Mouse (Mus musculus) heart, embryonic 14.5 days (tissue): ENCODE measurements around the gene Pou6f1. TPM values are rescaled to one million over a fixed set of nuclear protein-coding genes. Genes with fewer than 3 reads are reported as not detected.
"Not testable (repeated sequence)": the region's sequence is repeated elsewhere in the genome, so short reads cannot be mapped to it uniquely, and the experiment has no call there.

Experiments used
- ATAC-seq: fragments of 200-750 bp; cut with Nextera tagmentation; 2 replicates; pipeline ENCODE4 v1.8.0; 2017; ENCODE audit warnings: low read depth, moderate TSS enrichment; ENCODE audit not compliant: insufficient number of reproducible peaks, insufficient read depth, low FRiP score
- H3K27ac ChIP-seq, 2 experiments: fragments of 200-500 bp in 1 of 2; fragments of 300-500 bp in 1 of 2; sonication (generic) in 1 of 2; replicated peaks in 1 of 2; 2 replicates each; pipeline ENCODE4 v1.5.1; 2012 to 2014; ENCODE audit warnings: low read depth in 2 of 2, low read length in 2 of 2, control low read depth in 1 of 2, mild to moderate bottlenecking in 1 of 2, mixed read lengths in 1 of 2; ENCODE audit not compliant: control insufficient read depth in 1 of 2, insufficient read depth in 1 of 2
- H3K27me3 ChIP-seq: fragments of 300-500 bp; sonication (generic); 2 replicates; pipeline ENCODE4 v1.6.1; 2014; ENCODE audit warnings: mild to moderate bottlenecking, low read length, control low read depth; ENCODE audit not compliant: control insufficient read depth, insufficient read depth
- H3K36me3 ChIP-seq: fragments of 300-500 bp; sonication (generic); 2 replicates; pipeline ENCODE4 v1.6.1; 2014; ENCODE audit warnings: mild to moderate bottlenecking, control low read depth, low read length, mixed read lengths; ENCODE audit not compliant: control insufficient read depth, insufficient read depth
- H3K4me1 ChIP-seq, 2 experiments: fragments of 200-500 bp in 1 of 2; fragments of 300-500 bp in 1 of 2; sonication (generic) in 1 of 2; 2 replicates each; pipeline ENCODE4 v1.6.1; 2012 to 2014; ENCODE audit warnings: low read length in 2 of 2, control low read depth in 1 of 2, mixed read lengths in 1 of 2; ENCODE audit not compliant: control insufficient read depth in 2 of 2, insufficient read depth in 2 of 2
- H3K4me2 ChIP-seq: fragments of 300-500 bp; sonication (generic); 2 replicates; pipeline ENCODE4 v1.6.1; 2014; ENCODE audit warnings: mild to moderate bottlenecking, low read length
- H3K4me3 ChIP-seq, 2 experiments: fragments of 200-500 bp in 1 of 2; fragments of 300-500 bp in 1 of 2; sonication (generic) in 1 of 2; 2 replicates each; pipeline ENCODE4 v1.5.1; 2012 to 2014; ENCODE audit warnings: low read length in 2 of 2, mild to moderate bottlenecking in 2 of 2, control low read depth in 1 of 2, low read depth in 1 of 2, moderate library complexity in 1 of 2; ENCODE audit not compliant: control insufficient read depth in 1 of 2, insufficient read depth in 1 of 2
- H3K9ac ChIP-seq: fragments of 300-500 bp; sonication (generic); 2 replicates; pipeline ENCODE4 v1.6.1; 2014; ENCODE audit warnings: mild to moderate bottlenecking, low read length
- H3K9me3 ChIP-seq: fragments of 300-500 bp; sonication (generic); 2 replicates; pipeline ENCODE4 v1.6.1; 2016; ENCODE audit warnings: low read length, control low read depth; ENCODE audit not compliant: control insufficient read depth
- WGBS: fragments of 180-500 bp; shearing (Covaris S2); extraction: QIAGEN DNeasy Blood & Tissue Kit; methylation state at CpG from one replicate; pipeline ENCODE4 v1.1.7; 2014; 5-methylcytosine and 5-hydroxymethylcytosine counted together
- polyA plus RNA-seq: library from polyadenylated mRNA; unstranded; fragments of >200 nt; fragmentation: Nextera tagmentation; extraction: Ambion mirVana; gene quantifications from 2 replicates; pipeline ENCODE4 v1.2.1, GENCODE M21; 2014

Pou6f1 gene
- polyA plus RNA-seq, 1 experiment from 2014 or later: 7.1 TPM

DNA sequence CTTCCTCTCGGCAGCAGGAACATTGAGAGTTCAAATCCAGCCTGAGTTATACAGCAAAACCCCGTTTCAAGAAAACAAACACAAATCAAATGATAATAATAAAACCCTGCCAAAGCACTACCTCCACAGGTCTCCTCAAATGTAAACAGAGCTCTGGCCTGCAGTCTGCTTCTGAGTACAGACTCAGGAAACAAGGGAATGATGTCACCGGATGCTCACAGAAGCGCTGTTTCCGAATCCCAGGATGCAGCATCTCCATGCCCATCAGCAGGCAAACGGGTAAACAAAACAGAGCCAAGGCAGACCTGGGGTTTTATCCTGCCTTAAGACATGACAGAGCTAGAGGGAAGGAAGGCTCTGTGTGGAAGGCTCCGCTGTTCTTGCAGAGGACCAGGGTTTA, 29.0 kb upstream of the Pou6f1 start:
- no peak overlapping the region for H3K4me3 ChIP-seq
- no peak overlapping the region for H3K9ac ChIP-seq
- no peaks in the 10 kb centered on the region for H3K9me3 ChIP-seq
- H3K4me2 ChIP-seq: no peak overlapping the region
- 49% methylated on average over 7 of the region's 7 CpGs for WGBS
- 0 out of 4 replicates have a peak overlapping the region, but pooled peaks of 1 of the 2 experiments have one; percentile 28 for H3K27ac ChIP-seq
- ATAC-seq: no peak
- no peaks in the 10 kb centered on the region for H3K36me3 ChIP-seq
- peaks cover 10% of the 10 kb centered on the region in 2 experiments; a peak in 3 of 4 replicates for H3K4me1 ChIP-seq
- no peaks in the 10 kb centered on the region for H3K27me3 ChIP-seq

DNA sequence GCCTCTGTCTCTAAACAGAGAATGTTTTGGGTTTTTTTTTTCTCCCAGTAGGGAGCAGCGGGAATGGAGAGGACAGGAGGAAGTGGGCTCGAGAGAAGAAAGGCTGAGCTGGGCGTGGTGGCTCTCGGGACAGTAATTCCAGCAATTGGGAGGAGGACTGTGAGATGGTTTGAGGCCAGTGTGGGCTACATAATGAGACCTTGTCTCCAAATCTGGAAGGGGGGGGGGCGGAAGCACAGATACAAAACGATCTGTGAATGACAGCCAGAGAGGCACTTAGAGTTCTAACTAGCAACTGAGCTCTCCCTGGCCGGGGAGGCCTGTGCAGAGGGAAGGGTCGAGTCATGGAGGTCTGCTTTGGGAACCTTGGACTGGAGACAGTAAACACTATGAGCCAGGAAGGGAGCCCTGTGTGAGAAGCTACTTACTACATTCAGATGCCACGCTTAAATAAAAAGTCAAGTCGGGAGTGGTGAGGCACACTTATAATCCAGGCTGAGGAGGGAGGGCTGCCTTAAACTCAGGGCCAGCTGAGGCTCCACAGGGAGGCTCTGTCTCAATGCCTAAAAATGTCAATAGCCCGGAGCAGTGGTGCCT, 28.1 kb upstream of the Pou6f1 start:
- Histone ChIP-seq H3K36me3 (no peaks in the 10 kb centered on the region), H3K27me3 (no peaks in the 10 kb centered on the region), H3K27ac (peak overlapping the region; percentile 14 to 27; a peak in 2 of 4 replicates), H3K4me1 (peaks cover 10% of the 10 kb centered on the region in 2 experiments; a peak in 3 of 4 replicates), H3K9me3 (no peaks in the 10 kb centered on the region), H3K9ac (0 out of 2 replicates have a peak overlapping the region, but pooled peaks have one; percentile 23), H3K4me2 (no peak overlapping the region), H3K4me3 (no peak overlapping the region)
- ATAC-seq: no peak
- 7% methylated on average over 11 of the region's 11 CpGs for WGBS

DNA sequence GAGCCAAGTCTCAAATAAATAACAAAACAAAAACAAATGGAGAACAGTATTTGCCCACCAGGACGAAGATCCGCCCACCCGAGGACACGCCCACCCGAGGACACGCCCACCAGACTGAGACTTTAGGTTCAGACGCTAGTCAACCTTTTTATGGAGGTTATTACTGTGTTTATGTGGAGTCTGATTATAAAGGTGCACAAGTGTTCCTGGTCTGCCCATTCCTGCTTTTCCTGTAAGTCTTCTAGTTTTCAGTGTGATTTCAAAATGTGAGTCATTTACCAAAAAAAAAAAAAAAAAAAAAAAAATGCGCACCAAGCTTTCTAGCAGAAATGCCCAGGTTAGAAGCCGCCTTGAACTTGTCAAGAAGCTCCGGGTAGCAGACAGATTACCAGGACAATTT, 27.5 kb upstream of the Pou6f1 start:
- Histone ChIP-seq H3K9ac (no peak overlapping the region), H3K27me3 (no peaks in the 10 kb centered on the region), H3K27ac (peak overlapping the region; percentile 14 to 27; a peak in 2 of 4 replicates), H3K36me3 (no peaks in the 10 kb centered on the region), H3K4me2 (no peak overlapping the region), H3K9me3 (no peaks in the 10 kb centered on the region), H3K4me3 (no peak overlapping the region), H3K4me1 (peaks cover 7 to 10% of the 10 kb centered on the region in 2 experiments; a peak in 3 of 4 replicates)
- WGBS: 24% methylated on average over 10 of the region's 10 CpGs
- no peak for ATAC-seq

DNA sequence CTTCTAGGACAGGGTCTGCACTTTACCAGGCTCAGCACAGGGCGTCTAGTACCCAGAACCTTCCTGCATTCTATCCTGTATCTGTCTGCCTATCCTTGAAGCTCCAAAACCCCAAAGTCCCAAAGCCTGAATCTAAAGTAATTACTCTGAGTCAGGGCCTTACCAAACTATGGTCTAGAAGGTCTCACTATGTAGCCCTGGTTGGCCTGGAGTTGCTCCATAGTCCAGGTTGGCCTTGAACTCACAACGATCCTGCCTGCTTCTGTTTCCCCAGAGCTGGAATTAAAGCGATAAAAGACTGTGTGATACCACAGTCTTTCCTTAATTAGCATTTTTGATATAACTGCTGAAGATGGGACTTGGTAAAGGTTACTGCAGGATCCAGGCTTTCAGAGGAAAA, 24.7 kb upstream of the Pou6f1 start:
- 78% methylated on average over 3 of the region's 3 CpGs for WGBS
- ATAC-seq: no peak
- H3K9ac ChIP-seq: no peak overlapping the region

DNA sequence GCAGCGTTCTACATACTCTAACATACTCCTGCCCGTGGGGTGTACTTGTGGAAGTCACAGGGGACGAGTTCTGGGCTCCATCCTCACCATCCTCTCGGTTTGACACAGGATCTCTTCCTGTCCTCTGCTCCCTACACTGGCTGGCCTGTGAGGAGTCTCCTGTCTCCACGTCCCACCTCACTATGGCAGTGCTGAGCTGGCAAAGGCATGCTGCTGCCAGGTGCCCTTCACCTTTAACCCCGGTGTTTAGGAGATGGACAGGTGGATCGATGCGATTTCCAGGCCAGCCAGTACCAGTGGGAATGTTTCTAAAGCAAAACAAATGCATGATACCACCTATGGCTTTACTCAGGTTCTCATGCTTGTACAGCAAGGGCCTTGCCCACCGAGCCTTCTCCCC, 24.0 kb upstream of the Pou6f1 start:
- H3K4me1 ChIP-seq: peaks cover 9 to 10% of the 10 kb centered on the region in 2 experiments
- no peak overlapping the region for H3K9ac ChIP-seq
- no peak overlapping the region for H3K4me2 ChIP-seq
- no peak for ATAC-seq
- H3K4me3 ChIP-seq: no peak overlapping the region
- H3K9me3 ChIP-seq: no peaks in the 10 kb centered on the region
- no peak overlapping the region for H3K27ac ChIP-seq
- H3K36me3 ChIP-seq: peaks cover 28% of the 10 kb centered on the region
- WGBS: 86% methylated on average over 9 of the region's 9 CpGs
- H3K27me3 ChIP-seq: no peaks in the 10 kb centered on the region

More for the DNA sequence above, 24.7 kb upstream of the Pou6f1 start:
- Histone ChIP-seq H3K27ac (no peak overlapping the region), H3K36me3 (peaks cover 21% of the 10 kb centered on the region), H3K4me1 (peaks cover 9 to 10% of the 10 kb centered on the region in 2 experiments), H3K27me3 (no peaks in the 10 kb centered on the region), H3K4me2 (no peak overlapping the region), H3K9me3 (no peaks in the 10 kb centered on the region), H3K4me3 (no peak overlapping the region)

DNA sequence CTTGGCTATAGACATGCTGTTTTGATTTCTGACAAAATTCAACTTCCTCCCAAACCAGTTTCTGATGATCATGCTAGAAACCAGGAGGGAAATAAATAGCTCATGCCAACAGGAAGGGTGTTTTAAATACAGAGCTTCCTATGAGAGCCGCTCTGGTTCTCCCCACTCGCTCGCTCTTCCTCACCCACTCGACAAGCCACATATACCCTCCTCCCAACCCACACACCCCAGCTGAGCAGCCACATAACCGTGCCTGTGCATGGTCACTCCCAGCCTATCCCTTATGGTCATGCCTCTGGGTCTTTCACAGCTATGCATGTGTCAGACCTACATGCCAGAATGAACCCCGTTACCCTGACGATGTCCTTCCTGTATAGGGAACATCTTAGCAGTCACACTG, 22.4 kb upstream of the Pou6f1 start:
- no peak overlapping the region for H3K27ac ChIP-seq
- no peaks in the 10 kb centered on the region for H3K27me3 ChIP-seq
- H3K9me3 ChIP-seq: no peaks in the 10 kb centered on the region

DNA sequence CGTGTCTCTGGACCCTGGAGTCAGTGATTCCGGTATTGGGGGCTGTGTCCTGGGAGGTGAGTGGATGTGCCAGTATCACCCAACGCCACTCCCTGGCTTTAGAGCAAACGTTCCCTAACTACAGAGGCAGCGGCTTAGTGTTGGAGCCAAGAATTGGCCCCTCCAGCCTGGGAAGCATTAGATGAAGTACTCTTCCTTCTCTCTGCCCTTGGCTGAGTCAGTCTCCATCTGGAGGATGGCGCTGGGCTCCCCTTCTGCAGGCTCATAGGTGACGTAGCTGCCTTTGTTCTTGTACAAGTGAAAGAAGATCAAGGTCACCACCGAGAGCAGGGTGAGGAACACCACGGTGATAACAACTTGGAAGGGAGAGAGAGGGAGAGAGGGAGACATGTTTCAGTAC, 21.9 kb upstream of the Pou6f1 start:
- not testable (repeated sequence) for H3K27ac ChIP-seq, H3K27me3 ChIP-seq, H3K4me2 ChIP-seq, H3K4me3 ChIP-seq, H3K4me1 ChIP-seq, H3K9me3 ChIP-seq, ATAC-seq, H3K9ac ChIP-seq
- 42% methylated on average over 9 of the region's 9 CpGs for whole genome bisulfite sequencing
- peaks cover 46% of the 10 kb centered on the region for H3K36me3 ChIP-seq

More for the DNA sequence above, 22.4 kb upstream of the Pou6f1 start:
- peaks cover 0 to 2% of the 10 kb centered on the region in 2 experiments; a peak in 2 of 4 replicates for H3K4me1 ChIP-seq
- no peak overlapping the region for H3K4me2 ChIP-seq
- H3K9ac ChIP-seq: no peak overlapping the region
- peak; percentile 31; the same call in 1 of the 2 replicates for ATAC-seq
- 75% methylated on average over 7 of the region's 7 CpGs for WGBS
- H3K4me3 ChIP-seq: no peak overlapping the region
- H3K36me3 ChIP-seq: peaks cover 44% of the 10 kb centered on the region

DNA sequence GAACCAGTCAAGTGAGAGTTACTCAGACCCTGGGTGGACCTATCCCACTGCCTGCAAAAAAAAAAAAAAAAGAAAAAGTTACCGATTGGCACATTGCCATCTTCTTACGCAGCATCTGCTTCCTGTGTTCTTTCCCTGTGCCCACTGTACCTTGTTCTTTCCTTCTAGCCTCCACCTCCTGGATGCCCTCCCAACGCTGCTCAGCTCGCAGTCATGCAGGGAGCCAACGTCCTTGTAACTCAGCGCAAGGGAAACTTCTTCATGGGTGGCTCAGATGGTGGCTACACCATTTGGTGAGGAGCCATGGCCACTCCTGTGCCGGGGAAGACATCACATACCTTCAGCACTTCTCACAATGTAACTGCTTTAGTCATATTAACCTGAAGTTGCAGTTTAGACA, 19.4 kb upstream of the Pou6f1 start:
- H3K36me3 ChIP-seq: peaks cover 46% of the 10 kb centered on the region
- H3K9ac ChIP-seq: no peak overlapping the region
- WGBS: 78% methylated on average over 7 of the region's 7 CpGs

More for the DNA sequence above, 19.4 kb upstream of the Pou6f1 start:
- peaks cover 5 to 7% of the 10 kb centered on the region in 2 experiments for H3K4me1 ChIP-seq
- no peak overlapping the region for H3K27ac ChIP-seq
- H3K9me3 ChIP-seq: no peaks in the 10 kb centered on the region
- no peaks in the 10 kb centered on the region for H3K27me3 ChIP-seq
- no peak overlapping the region for H3K4me2 ChIP-seq
- no peak for ATAC-seq
- H3K4me3 ChIP-seq: no peak overlapping the region
